Mouse (Mus musculus): ENCODE measurements around the gene Vmn1r47. TPM values are rescaled to one million over a fixed set of nuclear protein-coding genes. Genes with fewer than 3 reads are reported as not detected.
"Not testable (repeated sequence)": the region's sequence is repeated elsewhere in the genome, so short reads cannot be mapped to it uniquely, and the experiment has no call there.

The Vmn1r47 gene
- not detected in 2 replicates for total RNA-seq (2014; rRNA removed)
- not detected in 2 replicates for polyA plus RNA-seq (2015; fragmentation: Nextera tagmentation; extraction: Ambion mirVana)

- not testable (repeated sequence) for H3K4me1 ChIP-seq (ENCODE audit: insufficient read depth); H3K9ac ChIP-seq; ATAC-seq; H3K27ac ChIP-seq (ENCODE audit: low read depth, low read length); H3K4me3 ChIP-seq (ENCODE audit: low read depth, low read length); DNase-seq; H3K4me2 ChIP-seq (ENCODE audit: low read depth); H3K27me3 ChIP-seq (ENCODE audit: insufficient read depth, low read length); H3K9me3 ChIP-seq (ENCODE audit: low read length); H3K36me3 ChIP-seq (ENCODE audit: insufficient read depth)
- 93% methylated on average over 1 of the region's 1 CpGs for WGBS
Measured at GRCm38 (mm10) chr6:90015847-90016246, at the start of gene Vmn1r47. Gene Vmn1r47, plus strand, starts transcription at chr6:90016147.

- no peaks in the 10 kb centered on the region for H3K27me3 ChIP-seq (ENCODE audit: insufficient read depth, low read length)
- no peak overlapping the region for H3K9ac ChIP-seq
- H3K9me3 ChIP-seq (ENCODE audit: low read length), result no peaks in the 10 kb centered on the region
- no peak for DNase-seq
- H3K27ac ChIP-seq (ENCODE audit: low read depth, low read length), result no peak overlapping the region
- H3K4me1 ChIP-seq (ENCODE audit: insufficient read depth), result no peaks in the 10 kb centered on the region
- no peaks in the 10 kb centered on the region for H3K36me3 ChIP-seq (ENCODE audit: insufficient read depth)
- TF ChIP-seq CTCF (IDR thresholded peaks at IDR 0.05; ENCODE audit: low read depth), result no peak
- H3K4me2 ChIP-seq (ENCODE audit: low read depth), result no peak overlapping the region
- H3K4me3 ChIP-seq (ENCODE audit: low read depth, low read length), result no peak overlapping the region
- ATAC-seq, result no peak
Measured at GRCm38 (mm10) chr6:89966341-89966740, 49.6 kb upstream of the Vmn1r47 start.

GRCm38 (mm10) chr6:89969013-89969412 is 46.9 kb upstream of the Vmn1r47 start, which contains the start of gene Vmn1r46:
Gene Vmn1r46, plus strand, starts transcription at chr6:89969313.
- no peak within 1 kb of the TSS for H3K4me2 ChIP-seq (ENCODE audit: low read depth)
- H3K27me3 ChIP-seq (ENCODE audit: insufficient read depth, low read length), result no peaks in the 10 kb centered on the region
- DNase-seq (no peak), ATAC-seq (no peak)
- peaks cover 7% of the 10 kb centered on the region; the same call in 1 of the 2 replicates for H3K9me3 ChIP-seq (ENCODE audit: low read length)
- WGBS, result 66% methylated on average over 2 of the region's 2 CpGs
- H3K36me3 ChIP-seq (ENCODE audit: insufficient read depth), result no peaks in the 10 kb centered on the region
- no peak within 1 kb of the TSS for H3K4me3 ChIP-seq (ENCODE audit: low read depth, low read length)
- H3K4me1 ChIP-seq (ENCODE audit: insufficient read depth), result no peaks in the 10 kb centered on the region
- no peak within 1 kb of the TSS for H3K9ac ChIP-seq
- H3K27ac ChIP-seq (ENCODE audit: low read depth, low read length), result no peak within 1 kb of the TSS
- no peak for TF ChIP-seq CTCF (IDR thresholded peaks at IDR 0.05; ENCODE audit: low read depth)

GRCm38 (mm10) chr6:89985989-89986388 is 30.0 kb upstream of the Vmn1r47 start:
- Histone ChIP-seq H3K4me3 (ENCODE audit: low read depth, low read length) (no peak overlapping the region), H3K4me2 (ENCODE audit: low read depth) (no peak overlapping the region), H3K27me3 (ENCODE audit: insufficient read depth, low read length) (no peaks in the 10 kb centered on the region), H3K36me3 (ENCODE audit: insufficient read depth) (no peaks in the 10 kb centered on the region), H3K27ac (ENCODE audit: low read depth, low read length) (no peak overlapping the region), H3K4me1 (ENCODE audit: insufficient read depth) (no peaks in the 10 kb centered on the region), H3K9me3 (ENCODE audit: low read length) (no peaks in the 10 kb centered on the region), H3K9ac (no peak overlapping the region)
- no peak for TF ChIP-seq CTCF (IDR thresholded peaks at IDR 0.05; ENCODE audit: low read depth)
- WGBS, result 24% methylated on average over 1 of the region's 1 CpGs
- no peak for DNase-seq
- no peak for ATAC-seq

GRCm38 (mm10) chr6:90036741-90037140 is 20.8 kb downstream of the Vmn1r47 start, which contains the start of gene Vmn1r48:
Gene Vmn1r48, minus strand, starts transcription at chr6:90036841.
- ATAC-seq; DNase-seq; H3K4me1 ChIP-seq (ENCODE audit: insufficient read depth); H3K36me3 ChIP-seq (ENCODE audit: insufficient read depth); H3K9ac ChIP-seq; H3K27ac ChIP-seq (ENCODE audit: low read depth, low read length); H3K4me2 ChIP-seq (ENCODE audit: low read depth); H3K9me3 ChIP-seq (ENCODE audit: low read length); H3K4me3 ChIP-seq (ENCODE audit: low read depth, low read length); H3K27me3 ChIP-seq (ENCODE audit: insufficient read depth, low read length): not testable (repeated sequence)
- WGBS, result no CpG with 5 or more reads among the region's 2 CpGs

Other genes with a start within 250 kb of the Vmn1r47 start
- not detected in 2 replicates for gene Vmn1r42, start 139.7 kb upstream of the Vmn1r47 start, total RNA-seq (2014; rRNA removed)
- gene Vmn1r42, start 139.7 kb upstream of the Vmn1r47 start, polyA plus RNA-seq (2015; fragmentation: Nextera tagmentation; extraction: Ambion mirVana), result not detected in 2 replicates
- not detected in 2 replicates for gene Vmn1r43, start 139.7 kb upstream of the Vmn1r47 start, total RNA-seq (2014; rRNA removed)
- gene Vmn1r43, start 139.7 kb upstream of the Vmn1r47 start, polyA plus RNA-seq (2015; fragmentation: Nextera tagmentation; extraction: Ambion mirVana), result not detected in 2 replicates
- gene Vmn1r44, start 132.5 kb upstream of the Vmn1r47 start, total RNA-seq (2014; rRNA removed), result not detected in 2 replicates
- not detected in 2 replicates for gene Vmn1r44, start 132.5 kb upstream of the Vmn1r47 start, polyA plus RNA-seq (2015; fragmentation: Nextera tagmentation; extraction: Ambion mirVana)
- not detected in 2 replicates for gene Vmn1r45, start 75.5 kb upstream of the Vmn1r47 start, total RNA-seq (2014; rRNA removed)
- not detected in 2 replicates for gene Vmn1r45, start 75.5 kb upstream of the Vmn1r47 start, polyA plus RNA-seq (2015; fragmentation: Nextera tagmentation; extraction: Ambion mirVana)
- gene Vmn1r46, start 46.8 kb upstream of the Vmn1r47 start, total RNA-seq (2014; rRNA removed), result not detected in 2 replicates
- not detected in 2 replicates for gene Vmn1r46, start 46.8 kb upstream of the Vmn1r47 start, polyA plus RNA-seq (2015; fragmentation: Nextera tagmentation; extraction: Ambion mirVana)
- not detected in 2 replicates for gene Vmn1r48, start 20.7 kb downstream of the Vmn1r47 start, total RNA-seq (2014; rRNA removed)
- not detected in 2 replicates for gene Vmn1r48, start 20.7 kb downstream of the Vmn1r47 start, polyA plus RNA-seq (2015; fragmentation: Nextera tagmentation; extraction: Ambion mirVana)
- not detected in 2 replicates for gene Vmn1r49, start 62.4 kb downstream of the Vmn1r47 start, total RNA-seq (2014; rRNA removed)
- gene Vmn1r49, start 62.4 kb downstream of the Vmn1r47 start, polyA plus RNA-seq (2015; fragmentation: Nextera tagmentation; extraction: Ambion mirVana), result not detected in 2 replicates
- not detected in 2 replicates for gene Vmn1r50, start 85.3 kb downstream of the Vmn1r47 start, total RNA-seq (2014; rRNA removed)
- not detected in 2 replicates for gene Vmn1r50, start 85.3 kb downstream of the Vmn1r47 start, polyA plus RNA-seq (2015; fragmentation: Nextera tagmentation; extraction: Ambion mirVana)
- gene Vmn1r51, start 106.4 kb downstream of the Vmn1r47 start, total RNA-seq (2014; rRNA removed), result not detected in 2 replicates
- gene Vmn1r51, start 106.4 kb downstream of the Vmn1r47 start, polyA plus RNA-seq (2015; fragmentation: Nextera tagmentation; extraction: Ambion mirVana), result not detected in 2 replicates
- not detected in 2 replicates for gene Vmn1r52, start 158.7 kb downstream of the Vmn1r47 start, total RNA-seq (2014; rRNA removed)
- gene Vmn1r52, start 158.7 kb downstream of the Vmn1r47 start, polyA plus RNA-seq (2015; fragmentation: Nextera tagmentation; extraction: Ambion mirVana), result not detected in 2 replicates
- gene V1ra8, start 186.6 kb downstream of the Vmn1r47 start, total RNA-seq (2014; rRNA removed), result not detected in 2 replicates
- not detected in 2 replicates for gene V1ra8, start 186.6 kb downstream of the Vmn1r47 start, polyA plus RNA-seq (2015; fragmentation: Nextera tagmentation; extraction: Ambion mirVana)
- gene Vmn1r53, start 208.3 kb downstream of the Vmn1r47 start, total RNA-seq (2014; rRNA removed), result not detected in 2 replicates
- not detected in 2 replicates for gene Vmn1r53, start 208.3 kb downstream of the Vmn1r47 start, polyA plus RNA-seq (2015; fragmentation: Nextera tagmentation; extraction: Ambion mirVana)
- not detected in 2 replicates for gene Vmn1r54, start 230.2 kb downstream of the Vmn1r47 start, total RNA-seq (2014; rRNA removed)
- not detected in 2 replicates for gene Vmn1r54, start 230.2 kb downstream of the Vmn1r47 start, polyA plus RNA-seq (2015; fragmentation: Nextera tagmentation; extraction: Ambion mirVana)

Measured in forebrain, postnatal 0 days (tissue).